Mouse (Mus musculus): ENCODE results near the gene Cdkal1. TPM values are rescaled to one million over a fixed set of nuclear protein-coding genes. Genes with fewer than 3 reads are reported as not detected.

Gene Cdkal1
- polyA plus RNA-seq, 1 experiment from 2014 or later, result 29.9 TPM

Other genes starting within 250 kb of the Cdkal1 start
- 9.4 and 11.2 TPM in 2 replicates for gene E2f3, start 130.4 kb upstream of the Cdkal1 start, polyA plus RNA-seq (2015; fragmentation: Nextera tagmentation; extraction: Ambion mirVana)

Measured in stomach, embryonic 15.5 days (tissue).